Mouse (Mus musculus): ENCODE results near the gene Sorcs3.

Gene Sorcs3

GRCm38 (mm10) chr19:48205929-48206814 lies at the start of gene Sorcs3:
Sorcs3 (plus strand) TSS chr19:48206025.
- no peak for DNase-seq (ENCODE audit: low spot score in 2 of 2)

GRCm38 (mm10) chr19:48165341-48165740 lies 40.5 kb upstream of the Sorcs3 start:
- no peak for DNase-seq (ENCODE audit: low spot score in 2 of 2)

GRCm38 (mm10) chr19:48167110-48167509 lies 38.7 kb upstream of the Sorcs3 start:
- DNase-seq (ENCODE audit: low spot score in 2 of 2) = peak; percentile 11 to 22

DNA sequence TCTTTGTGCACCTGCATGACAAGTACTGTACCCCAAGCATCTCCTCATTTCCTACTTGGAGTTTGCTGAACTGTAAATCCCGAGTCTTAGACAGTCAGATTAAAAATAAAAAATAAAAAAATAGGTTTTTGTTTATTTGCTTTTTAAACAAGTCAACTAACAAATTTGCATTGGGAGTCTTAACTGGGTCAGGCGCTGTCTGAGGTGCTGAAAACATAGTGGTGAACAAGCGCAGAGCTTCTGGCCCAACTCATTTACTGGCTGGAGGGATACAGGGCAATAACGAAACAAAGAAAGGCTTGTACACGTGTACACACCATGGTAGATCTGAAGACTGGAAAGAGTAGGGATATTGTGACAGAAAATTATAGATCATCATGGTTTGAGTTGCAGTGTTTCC lies 37.5 kb upstream of the Sorcs3 start:
- DNase-seq (ENCODE audit: low spot score in 2 of 2) = no peak

DNA sequence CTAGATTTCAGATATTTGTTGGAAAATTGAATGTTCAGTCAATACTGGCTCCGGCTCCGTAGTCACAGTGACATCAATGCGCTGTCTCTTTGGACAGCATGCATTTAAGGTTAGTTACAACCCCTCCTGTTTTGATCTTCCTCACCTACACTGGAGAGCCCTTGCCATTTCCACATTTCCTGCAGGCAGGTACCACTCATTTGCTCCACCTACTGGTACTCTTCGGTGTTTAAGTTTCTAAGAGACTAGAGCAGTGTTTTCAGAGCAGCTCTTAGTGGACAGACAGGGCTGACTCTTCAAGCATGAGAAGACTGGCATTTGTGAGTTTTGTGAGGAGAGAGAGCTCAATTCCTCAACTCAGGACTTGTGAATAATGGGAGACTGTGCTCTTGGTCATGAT lies 31.1 kb upstream of the Sorcs3 start:
- no peak for DNase-seq (ENCODE audit: low spot score in 2 of 2)

DNA sequence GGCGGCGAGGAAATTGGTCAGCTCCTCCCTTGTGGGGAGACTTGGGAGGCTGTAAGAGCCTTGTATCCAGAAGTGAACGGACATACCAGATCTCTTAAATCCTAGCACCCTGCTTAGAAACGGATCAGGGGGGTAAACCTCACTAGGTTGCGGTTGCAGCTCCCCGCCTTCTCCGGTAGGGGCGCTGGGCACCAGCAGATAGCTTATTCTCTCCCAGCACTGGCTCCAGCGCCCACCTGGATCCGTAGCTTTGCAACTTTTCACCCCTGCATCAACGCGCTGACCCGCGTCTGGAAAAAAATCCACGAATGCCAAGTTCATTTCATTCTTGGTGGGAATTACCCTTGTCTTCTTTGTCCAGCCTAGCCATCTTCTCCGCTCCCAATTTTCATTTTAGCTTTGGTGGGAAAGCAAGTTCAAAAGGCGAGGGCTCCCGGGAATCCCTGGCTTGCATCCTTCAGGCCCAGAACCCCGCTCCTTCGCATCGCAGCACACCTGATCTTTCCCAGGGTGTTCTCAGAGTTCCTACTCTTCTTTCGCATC lies 1.8 kb upstream of the Sorcs3 start:
- DNase-seq (ENCODE audit: low spot score in 2 of 2) = peak; percentile 70 to 73

- DNase-seq (ENCODE audit: low spot score in 2 of 2) = peak in 1 of 2 experiments; percentile 19
Measured at GRCm38 (mm10) chr19:48204476-48204875, 1.3 kb upstream of the Sorcs3 start.

DNA sequence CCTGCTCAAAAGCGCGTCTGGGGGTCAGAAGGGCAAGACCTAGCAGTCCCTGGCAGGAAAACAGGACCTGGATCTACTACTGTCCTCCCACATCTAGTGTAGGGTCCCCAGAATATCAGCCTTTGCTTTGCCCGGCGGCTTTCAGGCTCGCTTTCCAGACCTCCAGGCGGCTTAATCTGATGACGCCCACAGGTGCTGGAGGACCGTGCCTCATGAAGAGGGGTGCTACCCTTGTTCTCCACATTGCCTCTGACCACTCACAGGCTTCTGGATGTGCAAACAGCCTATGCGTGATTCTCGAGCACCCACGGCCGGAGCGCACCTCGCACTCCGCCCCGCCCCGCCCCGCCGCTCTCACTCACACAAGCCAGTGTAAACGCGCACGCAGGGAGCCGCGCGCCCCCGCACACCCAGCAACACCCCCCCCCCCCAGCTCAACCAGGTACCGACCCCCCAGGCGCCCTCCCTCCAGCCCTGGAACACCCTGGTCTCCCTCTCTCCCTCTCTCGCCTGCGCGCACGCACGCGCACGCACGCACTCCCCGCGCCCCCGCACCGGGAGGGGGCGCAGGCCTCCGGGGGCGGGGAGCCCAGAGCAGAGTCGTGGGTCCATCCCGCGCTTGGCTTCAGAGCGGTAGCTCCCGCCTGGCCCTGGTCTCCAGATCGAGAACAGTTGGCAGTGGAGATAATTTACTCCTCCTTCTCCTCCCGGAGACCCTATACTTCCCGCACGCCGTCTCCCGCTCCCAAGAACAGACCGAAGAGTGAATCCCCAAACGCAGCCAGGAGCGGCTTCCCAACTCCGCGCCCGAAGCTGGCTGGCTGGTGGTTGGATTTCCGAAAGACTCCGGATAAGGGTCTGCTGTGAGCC lies 698 bp upstream of the Sorcs3 start:
- peak; percentile 36 to 39 for DNase-seq (ENCODE audit: low spot score in 2 of 2)

DNA sequence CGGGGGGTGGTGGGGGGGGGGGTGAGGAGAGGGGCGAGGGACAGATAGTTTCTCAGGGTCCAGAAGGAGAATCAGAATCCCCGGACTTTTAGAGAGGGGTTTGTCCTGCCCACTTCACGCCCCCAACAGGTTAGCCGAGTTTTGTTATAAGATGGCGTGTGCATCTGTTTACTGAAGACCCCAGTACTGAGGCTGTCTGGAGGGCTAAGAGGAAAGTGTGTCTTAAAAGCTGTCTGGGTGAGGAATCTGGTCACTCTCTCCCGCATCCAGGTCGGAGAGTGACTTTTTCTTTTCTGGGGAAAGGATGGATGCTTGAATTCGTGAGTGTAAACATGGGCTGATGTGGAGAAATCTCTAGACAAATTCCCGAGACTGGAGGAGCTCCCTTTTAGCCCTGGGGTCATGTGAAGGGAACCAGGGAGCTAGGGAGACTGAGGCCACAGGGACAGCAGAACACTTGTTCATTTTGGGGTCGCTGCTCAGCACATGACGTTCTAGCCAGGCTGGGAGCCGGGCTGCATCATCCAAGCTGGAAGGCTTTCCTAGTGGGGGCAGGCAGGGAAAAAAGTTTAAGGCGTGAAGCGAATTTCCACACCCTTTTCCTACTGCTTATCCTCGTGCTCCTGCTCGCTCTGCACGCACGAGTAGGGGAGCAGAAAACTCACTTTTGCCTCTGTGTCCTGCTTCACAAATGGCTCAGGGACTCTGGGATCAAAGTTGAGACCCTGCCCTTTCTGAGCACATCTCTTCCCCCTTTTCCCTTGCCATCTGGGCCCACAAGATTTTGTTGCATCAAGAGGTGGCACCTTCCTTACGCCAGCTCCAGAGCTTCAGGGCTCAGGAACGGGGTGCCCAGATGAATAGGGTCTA lies 1.3 kb downstream of the Sorcs3 start:
- peak in 1 of 2 experiments; percentile 21 for DNase-seq (ENCODE audit: low spot score in 2 of 2)

DNA sequence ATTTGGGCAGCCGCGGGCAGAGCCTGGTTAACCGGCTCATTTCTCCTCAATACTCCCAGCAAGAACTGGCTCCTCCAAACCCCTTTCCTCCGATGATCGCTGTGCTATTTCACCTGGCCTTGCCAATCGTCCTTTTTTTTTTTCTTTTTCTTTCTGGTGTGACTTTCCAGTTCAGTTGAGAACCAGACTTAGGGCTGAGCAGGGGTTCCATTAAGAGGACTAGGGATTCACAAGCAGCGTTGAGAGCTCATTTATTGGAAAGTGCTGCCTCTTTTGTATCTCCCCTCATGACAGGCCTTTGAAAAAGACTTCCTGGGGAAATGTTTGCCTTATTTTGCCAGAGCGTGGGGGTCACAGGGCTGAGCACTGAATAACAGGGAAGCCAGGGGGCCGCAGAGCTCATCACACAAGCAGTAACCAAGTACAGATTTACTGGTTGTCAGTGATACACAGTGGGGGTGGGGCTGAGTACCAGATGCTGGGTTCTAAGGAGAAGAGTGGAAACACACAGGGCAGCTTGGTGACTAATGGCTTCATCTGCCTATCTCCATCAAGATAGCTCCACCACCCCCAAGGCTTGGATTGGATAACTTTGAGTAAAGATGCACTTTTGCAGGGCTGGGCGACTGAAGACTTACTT lies 2.0 kb downstream of the Sorcs3 start:
- peak; percentile 39 to 45 for DNase-seq (ENCODE audit: low spot score in 2 of 2)

DNA sequence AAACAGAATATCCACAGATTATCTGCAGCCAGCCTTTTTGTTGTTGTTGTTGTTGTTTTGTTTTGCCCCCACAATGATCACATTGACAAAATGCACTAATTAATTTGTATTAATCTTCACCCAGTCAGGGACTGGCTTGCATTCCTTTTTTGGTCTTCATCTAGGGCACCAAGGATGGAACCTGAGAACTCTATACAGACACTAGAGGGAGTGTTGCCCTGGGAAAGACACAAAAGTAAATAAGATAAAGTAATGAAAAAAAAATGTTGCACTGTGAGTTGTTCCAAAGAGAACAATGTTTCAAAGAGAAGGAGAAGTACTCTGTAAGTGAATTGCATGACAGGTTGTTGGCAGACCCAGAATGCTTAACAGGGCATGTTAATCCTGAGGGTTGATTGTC lies 9.6 kb downstream of the Sorcs3 start:
- no peak for DNase-seq (ENCODE audit: low spot score in 2 of 2)

DNA sequence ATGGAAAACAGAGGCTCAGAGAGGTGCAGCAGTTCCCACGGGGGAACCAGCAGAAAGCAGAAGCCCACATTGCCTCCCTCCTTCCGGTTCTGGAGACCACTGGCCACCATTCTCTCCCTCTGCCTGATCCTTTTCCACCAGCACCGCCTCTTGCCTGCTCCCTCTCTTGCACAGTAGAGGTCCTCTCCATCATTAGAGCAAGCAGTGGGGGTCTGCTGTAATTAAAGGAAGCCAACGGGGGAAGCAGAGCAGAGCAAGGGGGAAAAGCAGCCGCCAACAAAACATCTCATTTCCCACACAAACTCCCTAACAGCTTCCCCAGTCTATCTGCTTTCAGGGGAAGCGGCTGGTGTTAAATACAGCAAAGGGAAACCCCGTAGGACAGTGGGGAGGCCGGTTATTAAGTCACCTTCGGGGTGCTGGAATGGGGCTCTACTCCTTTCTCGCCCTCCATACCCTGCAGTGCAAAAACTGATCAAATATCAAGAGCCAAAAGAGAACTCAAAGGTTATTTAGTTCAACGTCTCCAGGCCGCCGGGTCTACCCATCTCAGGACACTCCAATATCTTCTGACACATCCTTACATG lies 32.1 kb downstream of the Sorcs3 start:
- DNase-seq (ENCODE audit: low spot score in 2 of 2) = no peak

- DNase-seq (ENCODE audit: low spot score in 2 of 2) = no peak
Measured at GRCm38 (mm10) chr19:48238391-48238790, 32.6 kb downstream of the Sorcs3 start.

GRCm38 (mm10) chr19:48240960-48241359 lies 35.1 kb downstream of the Sorcs3 start:
- DNase-seq (ENCODE audit: low spot score in 2 of 2) = no peak

- DNase-seq (ENCODE audit: low spot score in 2 of 2) = no peak
Measured at GRCm38 (mm10) chr19:48244036-48244435, 38.2 kb downstream of the Sorcs3 start.

- peak; percentile 54 to 59 for DNase-seq (ENCODE audit: low spot score in 2 of 2)
Measured at GRCm38 (mm10) chr19:48259223-48259622, 53.4 kb downstream of the Sorcs3 start.

- DNase-seq (ENCODE audit: low spot score in 2 of 2) = peak; percentile 90 to 93
Measured at GRCm38 (mm10) chr19:48260671-48261070, 54.8 kb downstream of the Sorcs3 start.

GRCm38 (mm10) chr19:48263750-48264149 lies 57.9 kb downstream of the Sorcs3 start:
- DNase-seq (ENCODE audit: low spot score in 2 of 2) = no peak

- DNase-seq (ENCODE audit: low spot score in 2 of 2) = no peak
Measured at GRCm38 (mm10) chr19:48280273-48280672, 74.4 kb downstream of the Sorcs3 start.

DNA sequence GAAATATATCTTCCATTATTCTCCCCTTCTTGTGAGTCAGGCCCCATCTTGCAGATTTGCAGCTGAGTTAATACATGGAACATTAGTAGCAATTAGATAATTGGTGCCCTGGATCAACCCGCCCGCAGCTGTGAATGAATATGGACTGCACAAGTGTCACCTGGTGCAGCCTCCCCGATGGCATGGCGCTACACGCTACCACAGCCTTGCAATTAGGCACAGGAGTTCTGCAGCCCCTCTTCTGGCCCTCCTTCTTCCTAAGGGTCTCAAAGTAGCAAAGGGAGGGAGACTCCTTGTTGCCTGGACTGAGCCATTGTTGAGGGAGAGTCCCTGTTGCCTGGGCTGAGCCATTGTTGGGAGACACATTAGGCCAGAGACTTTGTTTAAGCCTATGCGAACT lies 76.4 kb downstream of the Sorcs3 start:
- DNase-seq (ENCODE audit: low spot score in 2 of 2) = no peak
